Mouse (Mus musculus) embryonic fibroblast, embryonic 13.5 days (primary cell): ENCODE measurements around the gene Strip2.

Source experiments
- CTCF ChIP-seq: IDR thresholded peaks from 2 replicates; pipeline ENCODE4 v1.5.1; 2011; ENCODE audit warnings: mild to moderate bottlenecking, control low read depth, low read length, moderate library complexity, borderline replicate concordance; ENCODE audit not compliant: insufficient read depth
- POLR2A ChIP-seq: IDR thresholded peaks from 2 replicates; pipeline ENCODE4 v1.6.1; 2011; ENCODE audit warnings: low read depth, mild to moderate bottlenecking, control low read depth, low read length, moderate library complexity

DNA sequence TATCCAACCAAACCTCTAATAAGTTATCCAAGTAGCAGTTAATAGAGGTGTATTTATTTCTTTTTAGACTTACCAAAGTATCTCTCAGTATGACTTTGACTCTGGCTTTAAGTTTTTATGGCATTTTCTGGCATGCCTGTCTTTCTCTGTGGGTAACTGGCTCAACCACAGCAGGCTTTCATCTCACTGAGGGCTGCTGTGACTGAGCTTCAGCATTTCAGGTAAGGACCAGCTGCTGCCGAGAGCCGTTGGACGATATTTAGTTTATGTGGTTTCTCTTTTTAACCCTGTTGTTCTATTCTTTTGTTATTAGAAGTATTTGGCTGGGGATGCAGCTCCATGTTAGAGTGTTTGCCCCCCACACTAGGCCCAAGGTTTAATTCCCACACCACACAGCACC is 19.8 kb upstream of the Strip2 start:
- TF ChIP-seq POLR2A (no peak), CTCF (no peak)
